Mouse (Mus musculus): ENCODE data around the gene Helb.

The Helb gene

GRCm38 (mm10) chr10:120095136-120095535 is 17.7 kb downstream of the Helb start:
- DNase-seq (ENCODE audit: low spot score in 2 of 2), result no peak

DNA sequence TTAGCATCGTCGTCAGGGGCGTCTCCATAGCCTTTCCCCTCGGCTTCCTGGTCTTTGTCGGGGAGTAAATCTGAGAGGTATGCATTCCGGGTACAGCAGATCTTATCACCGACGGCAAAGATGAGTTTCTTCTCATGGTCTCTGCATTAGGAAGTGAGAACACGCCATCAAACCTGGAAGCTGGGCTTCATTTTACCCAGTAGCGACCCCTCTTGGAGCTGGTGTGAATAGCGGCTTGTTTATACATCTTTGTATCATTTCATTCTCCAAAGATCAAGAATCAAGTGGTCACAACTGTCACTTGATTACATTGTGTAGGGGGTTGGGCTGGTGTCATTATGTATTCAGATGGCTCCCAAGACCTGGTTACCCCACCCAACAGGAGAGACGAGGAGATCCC is 20.2 kb downstream of the Helb start:
- DNase-seq (ENCODE audit: low spot score in 2 of 2), result peak in 1 of 2 experiments; percentile 10

GRCm38 (mm10) chr10:120077850-120078249 is 34.9 kb downstream of the Helb start:
- no peak for DNase-seq (ENCODE audit: low spot score in 2 of 2)

DNA sequence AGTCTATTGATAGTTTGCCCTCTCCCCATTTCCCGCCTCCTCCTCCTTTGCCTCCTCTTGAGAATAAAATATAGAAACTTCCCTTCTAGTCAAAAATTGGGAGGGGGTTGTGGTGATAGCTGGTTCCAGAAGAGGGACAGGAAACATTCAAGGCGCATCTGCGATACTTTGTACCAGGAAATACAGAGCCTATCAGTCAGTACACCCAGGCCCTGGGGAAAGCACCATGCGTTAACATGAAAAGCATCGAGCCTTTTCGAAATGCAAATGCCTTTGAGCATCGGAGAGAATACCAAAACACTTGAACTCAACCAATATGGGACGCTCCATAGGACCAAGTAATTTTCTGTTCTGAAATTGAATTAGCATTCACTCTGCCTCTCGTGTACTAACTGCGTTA is 46.5 kb downstream of the Helb start:
- DNase-seq (ENCODE audit: low spot score in 2 of 2), result no peak

GRCm38 (mm10) chr10:120064424-120064823 is 48.4 kb downstream of the Helb start:
- peak; percentile 41 to 83 for DNase-seq (ENCODE audit: low spot score in 2 of 2)

DNA sequence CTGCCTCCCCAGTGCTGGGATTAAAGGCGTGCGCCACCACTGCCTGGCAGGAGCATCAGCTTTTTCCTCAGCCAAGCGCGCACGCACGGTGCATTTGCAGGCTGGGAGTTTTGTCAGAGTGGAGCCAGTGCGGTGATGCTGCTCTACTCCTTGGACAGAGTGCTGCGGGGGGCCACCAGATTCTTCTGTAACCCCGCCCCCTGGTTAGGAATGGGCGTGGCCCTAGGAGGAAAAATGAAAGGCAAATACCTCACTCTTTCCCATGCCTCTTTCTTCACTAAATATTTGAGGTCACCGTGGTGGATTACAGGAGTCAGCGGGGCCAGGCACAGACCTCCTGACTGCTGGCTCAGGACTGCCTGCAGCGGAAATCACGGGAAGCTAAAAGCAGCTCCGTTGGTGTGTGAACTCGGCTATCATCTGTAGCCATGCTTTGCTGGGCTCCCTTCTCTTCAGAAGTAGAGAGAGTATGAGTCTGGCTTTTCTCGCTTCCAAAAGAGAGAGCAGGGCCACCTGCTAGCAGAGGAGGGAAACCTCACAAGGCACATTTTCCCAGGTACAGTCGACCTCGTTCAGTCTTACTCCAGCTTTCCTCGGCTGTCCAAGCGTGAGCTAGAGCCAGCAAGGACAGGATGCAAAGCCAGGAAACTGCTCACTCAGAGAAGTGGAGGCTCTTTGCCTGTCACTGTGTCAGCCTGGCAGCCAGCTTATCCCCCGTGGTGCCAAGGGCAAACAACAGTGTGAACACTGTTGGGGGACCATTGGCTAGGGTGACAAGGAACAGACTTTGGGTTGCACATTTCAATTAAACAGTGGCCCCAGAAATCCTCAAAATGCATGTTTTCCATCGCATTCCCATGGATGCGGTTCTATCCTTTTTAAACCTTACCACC is 51.3 kb downstream of the Helb start:
- no peak for DNase-seq (ENCODE audit: low spot score in 2 of 2)

DNA sequence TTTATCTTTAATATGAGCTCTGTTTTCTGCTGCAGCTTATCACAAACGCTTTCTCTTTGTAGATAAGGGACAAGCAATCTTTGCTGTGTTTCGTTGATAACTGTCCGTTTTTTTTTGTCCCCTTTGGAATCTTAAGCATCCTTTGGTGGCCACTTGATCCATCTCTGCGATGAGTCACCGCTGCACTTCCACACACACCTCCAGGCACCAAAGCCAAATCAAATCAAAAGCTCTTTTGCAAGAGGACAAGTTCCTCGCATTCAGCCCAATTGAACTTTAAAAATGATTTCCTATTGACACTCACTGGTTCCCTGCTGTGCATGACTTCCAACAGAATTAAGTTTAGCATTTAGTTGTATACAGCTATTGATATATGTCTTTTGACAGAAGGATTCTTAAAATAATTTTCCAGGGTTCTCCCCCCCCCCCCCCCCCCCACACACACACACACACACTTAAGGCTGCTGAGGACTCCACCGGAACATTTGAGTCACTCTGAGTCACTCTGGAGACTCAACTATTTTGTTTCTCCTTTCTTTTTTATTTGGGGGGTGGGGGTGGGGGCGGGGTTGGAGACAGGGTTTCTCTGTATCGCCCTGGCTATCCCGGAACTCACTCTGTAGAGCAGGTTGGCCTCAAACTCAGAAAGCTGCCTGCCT is 52.1 kb downstream of the Helb start:
- DNase-seq (ENCODE audit: low spot score in 2 of 2), result no peak

- no peak for DNase-seq (ENCODE audit: low spot score in 2 of 2)
These were observed 68.0 kb downstream of the Helb start for GRCm38 (mm10) chr10:120044714-120045234.

GRCm38 (mm10) chr10:120044237-120044636 is 68.5 kb downstream of the Helb start:
- DNase-seq (ENCODE audit: low spot score in 2 of 2), result no peak

- no peak for DNase-seq (ENCODE audit: low spot score in 2 of 2)
These were observed 74.6 kb downstream of the Helb start for GRCm38 (mm10) chr10:120038194-120038593.

- no peak for DNase-seq (ENCODE audit: low spot score in 2 of 2)
These were observed 77.0 kb downstream of the Helb start for GRCm38 (mm10) chr10:120035824-120036223.

DNA sequence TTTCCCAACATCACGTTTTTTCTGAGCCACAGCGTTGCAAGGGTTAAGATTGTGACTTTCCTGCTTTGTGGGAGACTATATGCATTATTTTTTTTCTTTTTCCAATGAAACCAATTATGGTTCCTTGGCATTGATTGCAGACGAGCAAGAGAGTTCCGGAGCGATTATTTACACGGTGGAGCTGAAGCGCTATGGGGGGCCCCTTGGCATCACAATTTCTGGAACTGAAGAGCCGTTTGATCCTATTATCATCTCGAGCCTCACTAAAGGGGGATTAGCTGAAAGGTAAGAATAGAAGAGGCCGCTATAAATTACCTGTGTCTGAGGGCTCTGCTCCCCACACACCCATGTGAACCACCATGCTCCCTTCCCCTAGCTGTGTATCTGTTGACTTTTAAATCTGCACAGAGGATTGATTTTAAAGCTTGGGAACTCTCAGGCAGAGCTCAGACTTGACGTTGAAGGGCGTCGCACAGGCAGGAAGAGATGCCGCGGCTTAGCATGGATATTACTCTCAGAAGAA is 77.5 kb downstream of the Helb start:
- DNase-seq (ENCODE audit: low spot score in 2 of 2), result no peak

- DNase-seq (ENCODE audit: low spot score in 2 of 2), result no peak
These were observed 78.9 kb downstream of the Helb start for GRCm38 (mm10) chr10:120033866-120034265.

Data from spleen, postnatal 4 days (tissue).